Mouse (Mus musculus) heart, adult 2 months (tissue): Measurements from ENCODE around the gene Olfr689. TPM values are rescaled to one million over a fixed set of nuclear protein-coding genes. Genes with fewer than 3 reads are reported as not detected.
"Not testable (repeated sequence)": the region's sequence is repeated elsewhere in the genome, so short reads cannot be mapped to it uniquely, and the experiment has no call there.

Source experiments
- DNase-seq, 2 experiments: peaks; one replicate each; pipeline ENCODE4 v3.0.0; 2021
- H3K27ac ChIP-seq: fragments of 200-600 bp; 2 replicates; pipeline ENCODE4 v1.8.1; 2022
- H3K27me3 ChIP-seq: fragments of 200-500 bp; 2 replicates; pipeline ENCODE4 v1.6.1; 2012; ENCODE audit warnings: mild to moderate bottlenecking, low read length, inconsistent platforms, mixed read lengths; ENCODE audit not compliant: control insufficient read depth, insufficient read depth
- H3K36me3 ChIP-seq: fragments of 200-500 bp; 2 replicates; pipeline ENCODE4 v1.6.1; 2012; ENCODE audit warnings: low read length, inconsistent platforms; ENCODE audit not compliant: control insufficient read depth, insufficient read depth
- H3K4me1 ChIP-seq: fragments of 200-500 bp; 2 replicates; pipeline ENCODE4 v1.6.1; 2011; ENCODE audit warnings: low read length; ENCODE audit not compliant: control insufficient read depth, insufficient read depth
- H3K4me3 ChIP-seq: fragments of 200-600 bp; 2 replicates; pipeline ENCODE4 v1.8.1; 2022
- H3K79me2 ChIP-seq: fragments of 200-500 bp; replicated peaks from 2 replicates; pipeline ENCODE4 v1.6.1; 2012; ENCODE audit warnings: mild to moderate bottlenecking, inconsistent platforms, low read length, moderate library complexity, mixed read lengths; ENCODE audit not compliant: control insufficient read depth, insufficient read depth
- H3K9ac ChIP-seq: fragments of 200-500 bp; 2 replicates; pipeline ENCODE4 v1.6.1; 2012; ENCODE audit warnings: low read depth, mild to moderate bottlenecking, control low read depth, inconsistent platforms, low read length, mixed read lengths
- CTCF ChIP-seq: fragments of 200-600 bp; IDR thresholded peaks from 2 replicates; pipeline ENCODE4 v1.8.1; 2022; ENCODE audit warnings: antibody characterized with exemption, mild to moderate bottlenecking, moderate library complexity
- EP300 ChIP-seq: fragments of 200-500 bp; IDR thresholded peaks from 2 replicates; pipeline ENCODE4 v1.6.1; 2011; ENCODE audit warnings: low read depth, low read length, control low read depth; ENCODE audit not compliant: insufficient read depth
- POLR2A ChIP-seq: fragments of 200-500 bp; IDR thresholded peaks from 2 replicates; pipeline ENCODE4 v1.6.1; 2011; ENCODE audit warnings: mild to moderate bottlenecking, low read depth, low read length, control low read depth; ENCODE audit not compliant: insufficient read depth
- WGBS: fragments of 180-500 bp; shearing (Covaris S2); methylation state at CpG from one replicate; pipeline ENCODE4 v1.1.7; 2018; 5-methylcytosine and 5-hydroxymethylcytosine counted together
- intact Hi-C: fragments of 180-260 bp; cut with DNase I; formaldehyde crosslinking; loops from one replicate; pipeline ENCODE4 v1.15.1; 2025
- polyA plus RNA-seq: library from polyadenylated mRNA; depleted of rRNA; stranded (reverse); fragments of >200 nt; gene quantifications from 2 replicates; pipeline ENCODE4 v1.2.3, GENCODE M21; 2012
- total RNA-seq, 2 experiments: library from RNA; stranded (reverse); gene quantifications; 2 replicates each; pipeline ENCODE4 v1.2.3; 2021

The Olfr689 gene
- total and polyA plus RNA-seq, 3 experiments: not detected

GRCm38 (mm10) chr7:105342752-105343151 is 31.8 kb downstream of the Olfr689 start:
- WGBS: 66% methylated on average over 2 of the region's 2 CpGs
- Histone ChIP-seq H3K36me3 (no peaks in the 10 kb centered on the region), H3K27ac (no peak overlapping the region), H3K9ac (no peak overlapping the region), H3K4me1 (no peaks in the 10 kb centered on the region), H3K4me3 (no peak overlapping the region), H3K79me2 (no peaks in the 10 kb centered on the region), H3K27me3 (no peaks in the 10 kb centered on the region)
- TF ChIP-seq EP300: no peak
- TF ChIP-seq CTCF: no peak
- TF ChIP-seq POLR2A: no peak
- no peak for DNase-seq
- intact Hi-C loops: no loop called here

GRCm38 (mm10) chr7:105356064-105356463 is 45.1 kb downstream of the Olfr689 start:
- no CpG with 5 or more reads among the region's 5 CpGs for WGBS
- intact Hi-C loops, H3K27me3 ChIP-seq, H3K9ac ChIP-seq, H3K27ac ChIP-seq, H3K79me2 ChIP-seq, H3K36me3 ChIP-seq, DNase-seq, H3K4me1 ChIP-seq, H3K4me3 ChIP-seq: not testable (repeated sequence)

- H3K4me3 ChIP-seq, H3K27ac ChIP-seq, H3K36me3 ChIP-seq, intact Hi-C loops, H3K79me2 ChIP-seq, H3K9ac ChIP-seq, H3K4me1 ChIP-seq, DNase-seq, H3K27me3 ChIP-seq: not testable (repeated sequence)
- 95% methylated on average over 1 of the region's 2 CpGs for WGBS
These were observed 45.5 kb downstream of the Olfr689 start for GRCm38 (mm10) chr7:105356487-105356886.

GRCm38 (mm10) chr7:105361713-105362112 is 50.7 kb downstream of the Olfr689 start:
- no peaks in the 10 kb centered on the region for H3K27me3 ChIP-seq

GRCm38 (mm10) chr7:105367268-105367667 is 56.3 kb downstream of the Olfr689 start:
- no peak overlapping the region for H3K27ac ChIP-seq
- H3K27me3 ChIP-seq: no peaks in the 10 kb centered on the region
- no peaks in the 10 kb centered on the region for H3K4me1 ChIP-seq
- TF ChIP-seq CTCF (no peak), POLR2A (no peak), EP300 (no peak)
- DNase-seq: no peak
- H3K9ac ChIP-seq: no peak overlapping the region
- H3K4me3 ChIP-seq: no peak overlapping the region
- intact Hi-C loops: no loop called here
- H3K79me2 ChIP-seq: no peaks in the 10 kb centered on the region
- no peaks in the 10 kb centered on the region for H3K36me3 ChIP-seq
- 86% methylated on average over 5 of the region's 5 CpGs for WGBS

More at GRCm38 (mm10) chr7:105361713-105362112, 50.7 kb downstream of the Olfr689 start:
- Histone ChIP-seq H3K27ac (no peak overlapping the region), H3K9ac (no peak overlapping the region), H3K36me3 (no peaks in the 10 kb centered on the region), H3K79me2 (no peaks in the 10 kb centered on the region), H3K4me1 (no peaks in the 10 kb centered on the region), H3K4me3 (no peak overlapping the region)
- intact Hi-C loops: loop anchor here (5.0 kb wide), 1 partner anchor 179 kb away; no protein-coding TSS in a partner anchor
- WGBS: 70% methylated on average over 2 of the region's 2 CpGs
- TF ChIP-seq EP300 (no peak), POLR2A (no peak), CTCF (no peak)
- no peak for DNase-seq

- H3K79me2 ChIP-seq: no peaks in the 10 kb centered on the region
- 70% methylated on average over 1 of the region's 1 CpGs for WGBS
- TF ChIP-seq EP300 (no peak), CTCF (no peak), POLR2A (no peak)
- no peaks in the 10 kb centered on the region for H3K4me1 ChIP-seq
- H3K27me3 ChIP-seq: no peaks in the 10 kb centered on the region
- H3K36me3 ChIP-seq: 0 out of 2 replicates have a peak, but pooled peaks cover 2% of the 10 kb centered on the region
- no peak within 1 kb of the TSS for H3K4me3 ChIP-seq
- H3K27ac ChIP-seq: no peak within 1 kb of the TSS
- intact Hi-C loops: no loop called here
- DNase-seq: no peak
- no peak within 1 kb of the TSS for H3K9ac ChIP-seq
These were observed 57.0 kb downstream of the Olfr689 start, which contains the start of gene Olfr692 for GRCm38 (mm10) chr7:105367930-105368329. Gene Olfr692 (plus strand): TSS chr7:105368230.
